Mouse (Mus musculus) layer of hippocampus, adult 2 months (tissue): ENCODE data around the gene Kcnab1. TPM values are rescaled to one million over a fixed set of nuclear protein-coding genes. Genes with fewer than 3 reads are reported as not detected.

Experiments used
- DNase-seq, 2 experiments: peaks; one replicate each; pipeline ENCODE4 v3.0.0; 2022; ENCODE audit warnings: low spot score in 2 of 2
- H3K27ac ChIP-seq: fragments of 200-600 bp; 2 replicates; pipeline ENCODE4 v1.8.1; 2022
- H3K4me3 ChIP-seq: fragments of 200-600 bp; 2 replicates; pipeline ENCODE4 v1.8.1; 2022; ENCODE audit warnings: mild to moderate bottlenecking
- CTCF ChIP-seq: fragments of 200-600 bp; conservative IDR thresholded peaks from 2 replicates; pipeline ENCODE4 v1.8.1; 2022; ENCODE audit warnings: antibody characterized with exemption, mild to moderate bottlenecking, moderate library complexity
- total RNA-seq, 2 experiments: library from RNA; stranded (reverse); gene quantifications; 2 replicates each; pipeline ENCODE4 v1.2.3; 2021

Kcnab1 gene
- total RNA-seq, 2 experiments from 2014 or later: 138 to 151 TPM

DNA sequence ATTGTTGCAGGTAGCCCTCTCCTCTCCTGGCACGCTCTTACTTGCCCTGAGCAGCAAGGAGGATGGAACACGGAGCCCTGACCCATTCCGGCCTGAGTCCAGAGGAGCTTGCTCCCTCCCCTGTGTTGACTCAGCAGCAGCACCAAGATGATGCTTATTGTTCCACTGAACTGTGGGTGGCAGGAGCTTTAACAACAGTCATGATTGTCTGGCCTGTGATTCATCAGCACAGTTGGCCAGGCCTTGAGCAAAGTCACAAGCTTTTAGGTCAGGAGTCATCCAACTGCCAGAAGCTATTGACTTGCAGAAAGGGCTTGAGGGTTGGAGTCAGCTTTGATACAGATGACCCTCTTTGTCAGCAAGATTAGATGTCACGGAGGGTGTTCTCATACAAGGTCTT lies 187.8 kb downstream of the Kcnab1 start:
- H3K27ac ChIP-seq: peak overlapping the region; percentile 73
- no peak for TF ChIP-seq CTCF
- H3K4me3 ChIP-seq: no peak overlapping the region
- DNase-seq: peak in 1 of 2 experiments; percentile 37

DNA sequence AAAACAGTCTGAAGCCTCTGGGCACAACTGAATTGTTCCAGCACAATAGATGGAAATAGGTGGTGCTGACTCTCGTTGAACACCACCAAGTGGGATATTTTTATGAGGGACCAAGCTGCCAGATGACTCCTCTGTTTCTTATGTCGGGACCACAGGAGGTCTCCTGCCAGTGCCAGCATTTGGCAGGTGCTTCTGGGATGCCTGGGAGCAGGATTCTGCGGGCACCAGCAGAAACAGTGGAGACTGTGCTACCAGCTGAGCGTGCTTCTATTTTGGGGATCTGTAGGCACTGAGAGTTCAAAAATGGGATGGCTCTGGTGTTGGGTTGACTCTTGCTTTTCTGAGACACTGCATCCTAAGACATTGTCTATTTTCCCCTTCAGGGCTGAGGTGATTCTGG lies 190.0 kb downstream of the Kcnab1 start:
- TF ChIP-seq CTCF: no peak
- Histone ChIP-seq H3K4me3 (no peak overlapping the region), H3K27ac (peak overlapping the region; percentile 73)
- no peak for DNase-seq

DNA sequence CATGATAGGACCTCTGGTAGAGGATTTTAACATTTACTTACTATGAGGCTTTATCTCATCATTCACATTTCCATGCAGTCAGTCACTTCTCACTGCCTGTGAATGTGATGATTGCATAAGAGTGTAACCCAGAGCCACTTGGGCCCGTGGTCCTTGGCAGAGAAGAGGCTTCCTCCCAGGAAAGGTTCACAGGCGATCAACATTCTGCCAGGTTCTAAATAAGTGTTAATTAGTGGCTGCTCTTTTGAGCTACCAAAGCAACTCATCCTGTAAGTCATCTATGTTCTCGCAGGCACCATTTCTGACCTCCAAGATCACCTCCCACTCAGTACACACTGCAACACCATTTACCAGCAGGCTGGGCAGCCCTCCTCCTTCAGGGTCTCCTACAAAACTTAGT lies 192.3 kb downstream of the Kcnab1 start:
- DNase-seq: no peak
- TF ChIP-seq CTCF: no peak
- Histone ChIP-seq H3K27ac (peak overlapping the region; percentile 78), H3K4me3 (no peak overlapping the region)

DNA sequence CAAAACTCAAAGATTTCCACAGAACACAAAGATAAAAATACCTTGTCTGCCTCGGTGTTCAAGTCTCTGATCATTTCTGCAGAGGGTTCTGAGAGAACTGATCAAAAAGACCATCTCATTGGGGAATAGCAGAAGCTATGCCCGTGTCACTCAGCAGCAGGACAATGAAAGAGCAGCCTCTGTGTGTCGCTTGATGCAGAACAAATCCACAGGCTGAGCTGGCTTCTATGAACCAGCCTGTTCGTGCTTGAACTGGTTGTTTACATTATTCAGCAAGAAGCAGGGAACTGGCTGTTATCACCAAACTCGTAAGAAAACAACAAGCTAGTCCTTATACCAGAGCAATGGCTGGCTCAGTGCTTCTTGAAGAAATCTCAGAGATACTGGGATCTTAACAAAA lies 193.4 kb downstream of the Kcnab1 start:
- no peak for TF ChIP-seq CTCF
- no peak for DNase-seq
- peak overlapping the region; percentile 78 for H3K27ac ChIP-seq
- H3K4me3 ChIP-seq: no peak overlapping the region

DNA sequence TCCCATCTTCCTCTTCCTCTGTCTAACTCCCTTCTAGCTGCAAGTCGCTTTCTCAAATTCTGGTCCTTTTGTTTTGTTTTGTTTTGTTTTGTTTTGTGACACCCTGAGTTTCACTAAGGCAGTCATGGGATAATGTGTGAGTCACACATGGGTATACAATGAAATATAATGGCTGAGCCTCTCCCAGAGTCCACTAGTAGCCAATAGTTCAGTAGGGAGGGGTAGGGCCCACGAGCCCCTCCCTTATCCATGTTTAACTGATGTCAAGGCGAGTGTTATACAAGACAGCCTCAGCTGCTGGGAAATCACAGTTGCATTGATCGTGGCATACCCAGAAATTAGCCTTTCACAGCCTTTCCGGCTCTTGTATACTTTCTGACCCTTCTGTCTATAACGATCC lies 206.7 kb downstream of the Kcnab1 start:
- DNase-seq: no peak
- H3K4me3 ChIP-seq: no peak overlapping the region
- no peak overlapping the region for H3K27ac ChIP-seq
- TF ChIP-seq CTCF: no peak

DNA sequence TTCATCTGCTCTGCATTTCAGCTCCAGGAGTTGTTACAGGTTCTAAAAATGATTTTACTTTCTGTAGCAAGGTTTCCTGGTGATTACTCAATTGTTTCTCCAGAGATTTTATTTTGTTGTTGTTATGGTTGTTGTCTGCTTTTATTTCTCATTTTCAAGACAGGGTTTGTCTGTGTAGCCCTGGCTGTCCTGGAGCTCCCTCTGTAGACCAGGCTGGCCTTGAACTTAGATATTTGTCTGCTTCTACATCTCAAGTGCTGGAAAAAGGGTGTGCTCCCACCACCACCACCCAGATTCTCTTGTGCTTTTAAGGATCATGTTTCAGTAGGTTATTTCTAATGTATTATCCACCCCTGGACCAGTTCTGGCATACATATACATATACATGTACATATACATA lies 207.6 kb downstream of the Kcnab1 start:
- no peak for DNase-seq
- TF ChIP-seq CTCF: peak; percentile 59
- Histone ChIP-seq H3K27ac (0 out of 2 replicates have a peak overlapping the region, but pooled peaks have one; percentile 14), H3K4me3 (no peak overlapping the region)

DNA sequence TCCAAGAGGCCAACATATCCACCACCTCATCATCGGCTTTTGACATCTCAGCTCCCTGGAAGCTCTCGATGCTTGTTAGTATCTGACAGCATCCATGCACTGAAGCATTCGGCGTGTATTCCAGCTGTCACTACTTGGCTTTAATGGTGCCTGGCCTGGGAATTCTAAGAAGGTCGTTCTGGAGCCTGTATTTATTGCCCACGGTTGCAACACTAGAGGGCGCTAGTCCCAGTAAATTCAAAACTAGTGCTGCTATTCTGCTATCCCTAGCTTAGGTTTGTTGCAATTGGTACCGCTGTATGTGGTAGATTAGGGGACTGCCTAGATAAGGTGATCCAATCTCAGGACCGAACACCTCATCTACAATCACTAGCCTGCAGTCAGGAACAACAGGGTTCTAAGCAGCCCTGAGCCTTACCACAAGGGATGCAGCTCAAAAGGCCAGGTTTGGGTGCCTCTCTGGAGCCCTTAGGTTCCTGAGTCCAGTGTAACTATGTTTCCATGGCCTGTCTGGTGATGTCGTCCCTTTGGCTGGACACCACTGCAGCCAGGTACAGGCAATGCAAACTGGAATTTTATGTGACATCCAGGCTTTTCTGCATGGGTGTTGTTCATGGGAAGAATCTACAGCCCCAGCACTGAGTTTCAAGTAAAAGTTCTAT lies 208.8 kb downstream of the Kcnab1 start:
- peak; percentile 83 for TF ChIP-seq CTCF
- DNase-seq: no peak
- Histone ChIP-seq H3K27ac (no peak overlapping the region), H3K4me3 (no peak overlapping the region)

DNA sequence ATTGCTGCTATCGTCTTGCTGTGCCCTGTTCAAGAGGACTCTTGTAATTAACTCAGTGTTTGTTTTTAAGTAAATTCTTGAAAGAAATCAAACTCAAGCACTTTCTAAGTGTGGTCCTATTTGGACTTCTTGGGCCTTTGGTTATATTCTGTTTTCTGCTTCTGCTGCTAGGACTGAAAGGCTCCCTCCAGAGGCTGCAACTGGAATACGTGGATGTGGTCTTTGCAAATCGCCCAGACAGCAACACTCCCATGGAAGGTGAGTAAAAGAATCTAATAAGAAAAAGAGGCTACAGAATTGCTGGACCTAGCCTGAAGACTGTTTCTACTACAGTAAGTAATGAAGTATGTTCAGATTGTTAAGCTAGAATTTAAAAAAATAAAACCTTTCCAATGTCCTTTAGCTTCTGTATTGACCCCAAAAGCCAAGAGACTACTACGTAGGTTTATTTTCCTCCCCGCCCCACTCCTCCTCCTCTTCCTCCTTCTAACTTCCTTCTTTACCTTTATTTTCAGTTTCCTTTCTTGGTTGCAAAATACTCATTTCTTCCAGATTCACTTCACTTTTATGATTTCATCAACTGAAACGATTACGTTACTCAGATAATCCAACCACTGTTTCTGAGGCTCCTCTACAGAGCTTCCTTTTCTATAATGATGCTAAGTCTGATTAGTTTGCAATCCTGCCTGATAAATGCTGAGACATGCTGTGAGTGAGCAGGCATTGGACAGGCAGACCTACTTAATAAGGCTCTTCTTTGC lies 210.2 kb downstream of the Kcnab1 start:
- no peak overlapping the region for H3K4me3 ChIP-seq
- DNase-seq: no peak
- H3K27ac ChIP-seq: no peak overlapping the region
- TF ChIP-seq CTCF: peak; percentile 82

DNA sequence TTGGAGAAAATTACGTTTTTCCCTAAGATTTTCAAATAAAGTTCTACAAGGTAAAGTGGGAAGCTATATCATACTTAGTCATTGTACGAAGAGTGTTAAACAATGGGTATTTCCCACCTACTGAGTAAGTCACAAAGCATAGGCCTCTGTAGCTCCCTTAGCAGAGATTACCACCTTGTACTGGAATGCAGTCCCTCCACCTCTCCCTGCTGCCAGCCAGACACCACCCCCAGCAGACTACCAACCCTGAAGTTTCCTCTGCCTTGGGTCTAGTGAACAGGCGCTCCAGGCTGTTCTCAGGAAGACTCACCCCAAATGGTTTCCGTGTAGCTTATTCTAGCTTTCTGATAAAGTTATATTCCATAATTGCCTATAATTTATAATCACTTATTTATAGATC lies 211.8 kb downstream of the Kcnab1 start:
- no peak for DNase-seq

DNA sequence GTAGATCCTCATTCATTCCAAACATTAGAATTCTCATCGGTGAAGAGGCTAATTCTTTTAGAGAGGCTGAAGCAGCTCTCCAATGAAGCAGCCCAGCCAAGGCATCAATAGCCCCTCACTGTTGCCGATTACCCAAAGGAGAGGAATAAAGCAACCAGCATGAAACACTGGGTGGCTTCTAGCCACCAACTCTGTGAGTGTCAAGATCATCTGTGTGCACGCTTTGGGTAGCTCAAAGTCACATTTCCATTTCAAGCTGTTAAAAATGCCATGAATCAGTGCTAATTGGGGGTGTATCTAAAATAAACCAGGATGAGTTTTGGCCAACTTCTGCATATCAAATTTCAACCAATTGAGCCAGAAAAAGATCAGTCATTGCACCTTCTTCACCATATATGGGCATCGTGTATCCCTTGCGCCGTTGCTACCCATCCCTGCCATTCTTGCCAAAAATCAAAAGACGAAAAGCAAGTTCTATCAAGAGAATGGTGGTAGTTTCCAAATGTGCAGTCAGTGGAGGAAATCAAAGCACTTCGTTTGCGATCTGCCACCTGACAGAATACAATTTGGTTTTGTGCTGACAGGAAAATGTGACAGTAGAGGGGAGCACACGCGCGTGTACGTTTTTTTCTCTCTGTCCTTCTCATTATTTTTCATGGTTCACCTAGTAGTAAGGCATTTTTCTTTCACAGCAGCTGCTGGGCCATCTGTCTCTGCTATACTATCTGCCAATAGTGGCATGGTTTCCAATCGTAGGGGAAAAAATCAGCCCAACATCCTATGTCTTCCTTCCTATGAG lies 213.0 kb downstream of the Kcnab1 start:
- Histone ChIP-seq H3K4me3 (peak overlapping the region; percentile 24; the same call in 1 of the 2 replicates), H3K27ac (peak overlapping the region; percentile 80)
- DNase-seq: peak; percentile 45 to 60
- no peak for TF ChIP-seq CTCF

More for the DNA sequence above, 211.8 kb downstream of the Kcnab1 start:
- no peak for TF ChIP-seq CTCF
- Histone ChIP-seq H3K27ac (peak overlapping the region; percentile 80; the same call in 1 of the 2 replicates), H3K4me3 (no peak overlapping the region)

DNA sequence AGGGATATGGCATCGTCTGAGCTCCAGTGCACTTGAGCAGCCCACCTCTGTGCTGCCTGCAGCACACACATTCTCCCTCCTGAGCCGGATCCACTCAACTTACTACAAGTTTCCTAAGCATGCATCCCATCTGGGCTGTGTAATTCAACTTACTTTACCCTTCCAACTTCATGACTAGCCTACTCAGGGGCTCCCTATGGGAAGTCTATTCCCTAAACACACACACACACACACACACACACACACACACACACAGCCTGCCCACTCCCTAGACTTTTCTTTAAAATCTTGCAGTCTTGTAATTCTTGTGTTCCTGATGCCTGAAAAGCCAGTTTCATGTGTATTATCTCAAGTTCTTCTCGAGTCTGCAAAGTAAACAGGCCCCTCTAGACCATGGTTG lies 216.1 kb downstream of the Kcnab1 start:
- no peak for TF ChIP-seq CTCF
- DNase-seq: no peak
- H3K4me3 ChIP-seq: no peak overlapping the region
- no peak overlapping the region for H3K27ac ChIP-seq

DNA sequence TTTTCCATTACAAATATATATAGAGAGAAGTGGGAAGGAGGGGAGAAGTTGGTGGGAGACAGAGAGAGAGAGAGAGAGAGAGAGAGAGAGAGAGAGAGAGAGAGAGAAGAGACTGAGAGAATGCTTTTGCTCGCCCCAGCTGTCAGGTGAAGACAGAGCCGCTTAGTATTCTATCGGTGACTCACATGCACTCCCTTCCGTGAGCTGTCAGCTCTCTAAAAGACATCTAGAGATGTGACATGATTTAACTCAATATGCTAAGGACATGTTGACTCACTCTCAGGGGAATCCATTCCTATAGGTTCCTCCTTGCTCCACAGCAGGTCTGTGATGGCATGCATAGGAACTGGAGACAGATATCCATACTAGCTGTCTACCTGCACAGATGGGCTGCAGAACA lies 219.6 kb downstream of the Kcnab1 start:
- TF ChIP-seq CTCF: no peak
- no peak for DNase-seq
- H3K4me3 ChIP-seq: no peak overlapping the region
- H3K27ac ChIP-seq: no peak overlapping the region

DNA sequence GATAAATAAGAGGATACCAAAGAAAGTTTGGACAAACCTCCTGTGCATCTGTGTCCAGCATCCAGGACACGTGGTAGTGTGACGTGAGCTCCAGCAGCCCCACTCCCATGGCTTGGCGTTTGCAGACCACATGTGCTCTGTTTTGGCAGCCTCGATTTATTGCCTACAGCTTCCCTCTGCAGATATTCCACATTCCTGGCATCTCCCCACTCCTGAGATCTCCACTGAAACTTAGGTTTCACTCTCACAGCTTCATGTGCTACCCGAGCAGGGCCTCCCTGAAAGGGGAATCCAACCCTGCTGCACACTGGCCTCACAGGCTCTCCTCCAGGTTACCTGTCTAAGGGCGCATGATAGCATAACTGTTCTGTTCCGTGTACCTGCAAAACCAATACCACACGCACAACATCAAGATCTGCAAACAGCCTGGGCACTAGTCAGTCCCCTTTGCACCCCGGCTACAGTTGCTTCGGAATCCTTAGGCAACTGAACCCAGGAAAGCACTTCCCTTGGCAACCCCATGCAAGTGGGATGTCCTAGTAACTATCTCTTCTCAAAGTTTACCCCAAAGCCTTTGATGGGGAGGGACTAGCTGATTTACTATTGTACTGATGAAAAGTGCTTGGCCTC lies 228.8 kb downstream of the Kcnab1 start:
- no peak for DNase-seq
- Histone ChIP-seq H3K27ac (no peak overlapping the region), H3K4me3 (no peak overlapping the region)
- no peak for TF ChIP-seq CTCF
